Mouse (Mus musculus) erythroid progenitor cell, adult 5-6 weeks (primary cell): ENCODE results near the gene Ccdc13. TPM values are rescaled to one million over a fixed set of nuclear protein-coding genes. Genes with fewer than 3 reads are reported as not detected.
A peak's percentile ranks its signal among the peaks of the same experiment; 100 is the strongest.

Experiments used
- ATAC-seq: replicated peaks from 2 replicates; pipeline ENCODE4 v1.8.0; 2016; ENCODE audit warnings: moderate number of reproducible peaks, mild to moderate bottlenecking, moderate TSS enrichment, inconsistent platforms; ENCODE audit not compliant: poor library complexity, low FRiP score, severe bottlenecking
- total RNA-seq, 2 experiments: library from RNA; stranded (forward) in 1 of 2; stranded (reverse) in 1 of 2; fragments of 150-400 nt in 1 of 2; fragments of 186-747, 209-891 nt in 1 of 2; gene quantifications; 2 replicates each; pipeline versions ENCODE4 v1.2.3 to v1.2.4; 2015 to 2017; ENCODE audit warnings: low replicate concordance in 2 of 2

Gene Ccdc13
- total RNA-seq, 2 experiments from 2014 or later: not detected

DNA sequence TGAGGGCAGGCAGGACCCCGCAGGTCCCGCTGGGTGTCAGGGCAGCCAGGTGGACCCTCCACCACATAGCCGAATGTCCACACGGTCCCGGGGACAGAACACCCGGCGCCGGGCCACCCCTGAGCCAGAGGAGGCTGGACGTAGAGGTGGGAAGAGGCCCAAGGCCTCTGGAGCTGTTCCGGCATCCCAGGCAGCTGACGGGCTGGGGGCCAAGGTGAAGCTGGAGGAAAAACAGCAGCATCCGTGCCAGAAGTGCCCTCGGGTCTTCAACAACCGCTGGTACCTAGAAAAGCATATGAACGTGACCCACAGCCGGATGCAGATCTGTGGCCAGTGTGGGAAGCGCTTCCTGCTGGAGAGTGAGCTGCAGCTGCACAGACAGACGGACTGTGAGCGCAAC is 75.5 kb downstream of the Ccdc13 start:
- ATAC-seq: no peak

DNA sequence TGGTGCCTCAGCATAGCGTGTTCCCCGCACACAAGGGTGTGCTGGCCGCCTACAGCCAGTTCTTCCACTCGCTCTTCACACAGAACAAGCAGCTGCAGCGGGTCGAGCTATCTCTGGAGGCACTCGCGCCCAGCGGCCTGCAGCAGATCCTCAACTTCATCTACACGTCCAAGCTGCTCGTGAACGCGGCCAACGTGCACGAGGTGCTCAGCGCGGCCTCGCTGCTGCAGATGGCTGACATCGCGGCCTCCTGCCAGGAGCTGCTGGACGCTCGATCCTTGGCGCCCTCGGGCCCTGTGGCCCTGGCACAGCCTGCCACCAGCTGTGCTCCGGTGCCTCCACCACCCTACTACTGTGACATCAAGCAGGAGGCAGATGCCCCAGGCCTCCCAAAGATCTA is 76.5 kb downstream of the Ccdc13 start:
- no peak for ATAC-seq

DNA sequence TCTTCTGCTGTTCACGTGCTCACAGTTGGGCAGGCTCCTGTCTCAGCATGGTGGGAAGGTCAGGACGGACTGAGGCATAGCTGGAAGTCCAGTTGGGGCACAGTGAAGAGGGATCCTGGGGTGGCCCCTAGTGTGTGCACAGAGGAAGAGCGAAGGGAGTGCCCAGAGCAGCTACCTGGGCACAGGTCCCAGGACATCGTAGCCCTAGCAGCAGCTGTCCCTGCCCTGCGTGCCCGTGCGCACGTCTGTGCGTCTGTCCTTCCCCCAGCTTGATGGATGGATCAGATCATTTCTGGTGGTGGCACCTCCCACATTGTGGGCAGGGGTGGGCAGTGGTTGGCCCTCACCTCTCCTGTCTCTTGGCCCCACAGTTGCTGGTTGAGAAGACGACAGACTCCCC is 77.0 kb downstream of the Ccdc13 start:
- ATAC-seq: no peak

DNA sequence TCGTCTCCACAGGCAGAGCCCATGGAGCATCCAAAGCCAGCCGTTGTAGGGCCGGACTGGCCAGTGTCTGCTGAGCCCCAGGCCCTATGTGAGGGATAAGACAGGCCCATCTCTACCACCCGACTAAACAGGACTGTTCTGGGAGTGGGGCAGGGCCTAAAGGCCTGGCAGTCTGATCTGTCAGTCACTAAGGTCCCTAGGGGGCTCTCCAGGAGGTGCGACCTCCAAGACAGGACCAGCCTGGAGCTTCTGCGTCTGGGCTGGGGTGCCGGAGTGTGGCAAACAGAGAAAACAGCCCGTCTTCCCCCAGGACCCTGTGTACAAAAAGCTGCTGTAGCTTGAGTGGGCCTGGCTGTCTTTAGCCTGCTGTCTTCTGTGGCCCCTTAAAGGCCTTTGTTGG is 77.5 kb downstream of the Ccdc13 start:
- ATAC-seq: no peak

DNA sequence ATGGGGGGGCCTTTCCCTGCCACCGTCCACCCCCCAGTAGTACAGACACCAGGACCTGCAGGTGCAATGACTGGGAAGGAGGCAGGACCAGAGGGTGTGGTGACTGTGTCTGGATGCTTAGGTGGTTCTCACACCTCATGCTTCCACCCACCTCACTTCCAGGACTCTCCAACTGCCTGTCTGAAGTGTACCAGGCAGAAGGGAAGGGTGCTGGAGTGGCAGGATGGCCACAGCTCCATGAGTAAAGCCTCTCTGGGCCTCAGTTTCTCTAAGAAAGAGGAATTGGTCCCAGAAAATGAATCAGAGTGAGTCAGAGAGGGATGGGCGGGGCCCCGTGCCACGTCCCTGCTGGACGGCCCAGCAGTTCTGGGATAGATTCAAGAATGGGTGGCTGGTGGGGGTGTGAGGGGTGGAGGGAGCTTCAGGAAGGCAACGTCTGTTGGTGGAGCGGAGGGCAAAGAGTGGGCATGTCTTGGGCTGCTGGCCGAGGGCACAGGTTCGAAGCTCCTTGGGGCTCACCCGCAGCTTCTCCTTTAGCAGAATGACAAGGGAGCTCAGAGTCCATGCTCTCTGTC is 78.1 kb downstream of the Ccdc13 start:
- ATAC-seq: no peak

DNA sequence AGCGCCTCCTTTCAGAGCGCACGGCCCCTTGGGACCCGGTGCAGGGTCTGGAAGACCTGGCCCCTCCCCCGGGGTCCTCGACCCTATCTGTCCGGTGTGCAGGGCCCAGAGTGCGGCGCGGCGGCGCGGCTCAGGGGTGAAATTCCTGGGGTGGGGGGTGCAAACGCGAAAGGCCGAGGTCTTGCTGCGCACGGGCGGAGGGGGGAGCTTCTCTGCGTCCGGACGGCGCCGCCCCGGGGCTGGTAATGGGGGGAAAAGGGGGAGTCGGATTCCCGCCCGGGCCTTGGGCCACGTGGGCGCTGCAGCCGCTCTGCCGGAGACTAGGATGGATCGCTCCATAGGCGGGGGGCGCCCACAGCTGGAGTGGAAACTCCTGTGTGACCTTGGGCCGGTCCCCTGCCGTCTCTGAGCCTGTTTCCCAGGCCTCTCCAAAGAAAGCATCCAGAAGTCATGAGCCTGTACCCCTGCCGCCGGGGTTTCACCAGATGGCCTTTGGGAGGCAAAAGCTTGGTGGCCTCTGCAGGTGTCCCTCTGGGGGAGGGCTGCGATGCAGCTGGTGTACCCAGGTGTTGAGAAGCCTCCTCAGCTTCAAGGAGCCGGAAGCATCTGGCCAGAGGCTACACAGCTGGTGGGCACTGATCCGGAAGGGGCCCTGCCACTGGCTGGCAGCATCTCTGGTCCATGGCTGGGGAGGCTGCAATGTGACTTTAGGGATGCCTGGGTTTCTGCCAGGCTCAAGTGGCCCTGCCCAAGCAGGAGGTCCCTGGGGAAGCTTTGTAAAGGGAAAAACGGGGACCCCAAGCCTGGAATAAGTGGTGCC is 78.8 kb downstream of the Ccdc13 start:
- ATAC-seq: no peak

DNA sequence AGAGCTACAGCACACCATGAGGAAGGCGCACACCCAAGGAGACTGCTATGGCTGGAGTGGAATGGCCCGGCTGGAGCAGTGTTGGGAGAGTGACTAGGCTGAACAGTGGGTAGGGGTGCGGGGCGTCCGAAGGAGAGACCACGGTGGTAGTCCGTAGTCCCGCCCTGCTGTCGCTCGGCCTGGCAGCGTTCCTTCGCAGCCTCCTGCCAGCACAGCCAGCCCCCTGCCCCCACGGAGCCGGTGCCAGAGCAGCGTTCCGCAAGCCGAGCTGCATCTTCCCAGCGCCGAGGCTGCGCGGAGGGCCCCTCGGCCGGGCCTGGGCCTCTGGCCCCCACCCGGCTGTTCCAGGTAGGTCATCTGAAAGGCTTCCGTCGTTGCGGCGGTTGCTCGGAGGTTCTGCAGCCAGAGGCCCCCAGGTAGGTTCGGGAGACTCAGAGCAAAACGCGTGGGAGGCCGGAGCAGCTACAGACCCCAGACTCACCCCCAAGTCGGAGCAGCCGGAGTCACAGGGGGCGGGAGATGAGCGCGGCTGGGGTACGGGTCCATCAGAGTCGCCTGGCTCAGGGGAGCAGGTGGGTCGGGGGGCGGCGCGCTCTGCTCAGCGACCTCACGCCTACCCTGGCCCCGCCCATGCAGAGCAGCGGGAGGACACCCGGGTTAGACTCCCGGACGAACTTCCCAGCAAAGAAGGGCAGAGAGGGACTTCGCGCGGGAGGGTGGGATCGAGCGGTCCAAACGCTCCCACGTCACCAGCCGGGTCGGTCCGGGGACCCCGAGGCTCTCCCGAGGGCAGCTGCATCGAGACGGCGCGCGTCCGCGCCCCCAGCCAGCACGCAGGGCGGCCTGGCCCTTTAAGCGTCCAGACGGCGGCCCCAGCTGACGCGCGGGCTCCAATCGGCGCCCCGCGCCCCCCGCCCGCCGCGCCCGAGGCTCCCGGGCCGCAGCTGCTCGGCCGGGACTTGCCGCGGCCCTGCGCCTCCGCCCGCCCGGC is 79.9 kb downstream of the Ccdc13 start, which contains the start of gene Zfp651:
TSS of gene Zfp651 (plus strand) at position 240 of the 991 bp plus-strand sequence.
- ATAC-seq: no peak

DNA sequence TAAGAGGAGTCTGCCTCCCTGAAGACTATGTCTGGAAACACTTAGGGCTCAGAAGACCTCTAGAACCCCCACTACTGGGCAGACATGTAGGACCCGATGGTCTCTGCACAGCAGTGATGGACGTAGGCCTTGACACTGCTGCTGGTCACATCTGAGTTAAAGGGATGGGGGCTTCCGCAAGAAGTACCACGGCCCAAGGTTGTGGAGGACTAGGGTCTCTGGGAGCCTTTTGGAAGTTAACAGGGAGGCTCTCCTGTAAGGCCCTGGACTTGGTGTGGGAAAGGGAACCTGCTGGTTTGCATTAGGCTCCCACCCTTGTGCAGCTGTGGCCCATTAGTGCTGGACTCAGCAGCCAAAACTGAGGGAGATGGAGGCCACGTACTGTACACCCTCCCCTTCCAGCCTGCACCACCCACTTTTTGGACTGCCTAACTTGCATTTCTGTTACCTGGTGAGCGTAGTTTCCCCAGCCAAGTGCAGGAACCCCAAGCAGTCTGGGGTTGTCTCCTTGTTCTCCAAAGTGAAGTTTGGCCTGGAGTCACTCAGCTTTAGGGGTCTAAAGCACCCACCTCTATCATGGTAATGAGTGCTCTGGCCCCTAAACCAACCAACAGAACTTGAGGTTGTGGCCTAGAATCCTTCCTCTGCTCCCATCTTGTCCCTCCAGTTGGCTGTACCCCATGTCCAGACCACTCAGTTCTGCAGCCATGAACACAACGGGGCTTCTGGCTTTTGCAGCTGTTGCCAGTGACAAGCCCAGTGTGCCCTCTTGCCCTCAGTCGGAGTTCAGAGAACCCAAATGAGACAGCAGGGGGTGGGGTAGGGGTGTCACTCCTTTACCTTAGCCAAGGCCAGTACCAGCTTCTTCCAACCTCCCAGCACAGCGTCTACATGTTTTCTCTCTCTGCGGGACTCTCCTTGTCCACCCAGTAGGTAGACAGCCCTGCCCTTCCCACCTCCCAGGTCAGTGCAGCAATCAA is 81.1 kb downstream of the Ccdc13 start:
- ATAC-seq: 0 out of 2 replicates have a peak, but pooled peaks have one; percentile 6

DNA sequence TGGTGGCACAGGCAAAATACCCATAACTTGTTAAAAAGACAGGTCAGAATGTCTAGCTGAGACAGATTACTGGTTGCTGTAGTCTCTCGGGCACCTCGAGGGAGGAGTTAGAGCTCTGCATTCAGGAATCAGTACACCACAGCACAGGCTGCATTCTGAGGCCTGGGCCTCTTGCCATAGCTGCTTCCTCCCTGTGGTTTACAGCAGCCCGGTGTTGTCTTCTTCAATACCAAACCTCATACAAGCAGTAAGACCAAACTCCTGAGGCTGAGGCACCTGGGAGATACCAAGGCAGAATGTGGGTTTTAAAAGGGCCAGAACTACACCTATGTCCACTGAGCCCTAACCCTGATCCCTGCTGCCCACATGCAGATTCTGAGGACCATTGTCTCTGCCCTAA is 81.8 kb downstream of the Ccdc13 start:
- no peak for ATAC-seq

DNA sequence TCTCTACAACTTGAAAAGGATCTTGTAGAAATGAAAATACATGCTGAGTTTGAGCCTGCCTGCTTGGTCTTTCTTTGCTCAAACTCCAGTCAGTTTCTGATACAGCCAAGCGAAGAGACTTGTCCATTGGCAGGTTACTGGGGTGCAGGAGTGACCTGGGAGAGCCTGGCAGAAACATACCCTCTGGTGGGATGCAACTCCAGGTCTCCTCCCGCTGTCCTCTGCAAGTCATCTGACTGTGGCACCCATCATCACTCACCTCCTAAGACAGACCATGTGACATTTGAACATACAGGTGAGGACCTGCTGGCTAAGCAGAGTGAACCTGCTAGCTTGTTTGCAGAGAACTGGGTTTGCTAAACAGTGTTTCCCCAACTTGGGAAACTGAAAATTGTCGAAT is 82.5 kb downstream of the Ccdc13 start:
- ATAC-seq: no peak

DNA sequence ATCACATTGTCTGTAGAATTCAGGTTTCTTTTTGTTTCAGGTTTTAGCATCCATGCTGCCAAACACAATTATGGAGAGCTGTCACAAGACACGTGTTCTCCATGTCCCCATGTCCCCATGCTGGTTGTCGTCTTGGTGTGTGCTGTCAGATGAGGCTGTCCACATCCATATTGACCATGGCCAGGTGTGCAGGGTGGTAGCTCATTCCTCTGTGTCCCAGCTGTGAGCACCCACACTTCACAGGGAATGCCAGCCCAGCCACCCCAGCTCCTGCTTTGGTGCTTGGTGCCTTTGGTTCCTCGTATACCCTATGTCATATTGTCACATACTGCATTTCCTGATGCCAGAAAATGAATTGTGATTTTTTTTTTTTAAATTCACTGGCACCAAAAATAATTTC is 84.6 kb downstream of the Ccdc13 start:
- ATAC-seq: no peak

DNA sequence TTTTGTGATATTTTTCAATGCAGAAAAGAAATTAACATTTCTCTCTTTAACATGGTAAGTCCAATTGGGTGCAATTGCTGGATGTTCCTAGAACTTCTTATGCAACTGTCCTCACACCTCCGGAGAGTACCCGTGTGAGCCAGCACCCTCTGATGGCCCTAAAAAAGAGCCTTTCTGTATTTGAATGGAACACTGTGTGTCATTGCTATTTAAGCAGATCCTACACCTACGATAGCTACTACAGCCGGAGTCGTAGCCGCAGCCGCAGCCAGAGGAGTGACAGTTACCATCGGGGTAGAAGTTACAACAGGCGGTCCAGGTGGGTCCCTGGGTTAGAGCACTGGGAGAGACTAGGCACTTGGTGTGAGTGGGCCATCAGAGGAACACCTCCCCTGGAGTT is 86.5 kb downstream of the Ccdc13 start:
- no peak for ATAC-seq

Other genes starting within 250 kb of the Ccdc13 start
- gene Lyzl4, start 197.4 kb downstream of the Ccdc13 start, total RNA-seq (2015; ENCODE audit: low replicate concordance): not detected in 2 replicates
- gene Lyzl4, start 197.4 kb downstream of the Ccdc13 start, total RNA-seq (2017; ENCODE audit: low replicate concordance): not detected in 2 replicates
- gene Vipr1, start 196.7 kb downstream of the Ccdc13 start, total RNA-seq (2015; ENCODE audit: low replicate concordance): 0.36 TPM in 1 of 2 replicates, not detected in the other
- gene Vipr1, start 196.7 kb downstream of the Ccdc13 start, total RNA-seq (2017; ENCODE audit: low replicate concordance): 0.64 TPM in 1 of 2 replicates, not detected in the other
- gene Sec22c, start 134.0 kb downstream of the Ccdc13 start, total RNA-seq (2015; ENCODE audit: low replicate concordance): 4.3 and 5.9 TPM in 2 replicates
- gene Sec22c, start 134.0 kb downstream of the Ccdc13 start, total RNA-seq (2017; ENCODE audit: low replicate concordance): 2.6 and 4.8 TPM in 2 replicates
- 8.8 and 47.2 TPM in 2 replicates for gene Ss18l2, start 129.1 kb downstream of the Ccdc13 start, total RNA-seq (2015; ENCODE audit: low replicate concordance)
- gene Ss18l2, start 129.1 kb downstream of the Ccdc13 start, total RNA-seq (2017; ENCODE audit: low replicate concordance): 17.2 and 52.3 TPM in 2 replicates
- 225 and 240 TPM in 2 replicates for gene Nktr, start 120.3 kb downstream of the Ccdc13 start, total RNA-seq (2015; ENCODE audit: low replicate concordance)
- 322 and 375 TPM in 2 replicates for gene Nktr, start 120.3 kb downstream of the Ccdc13 start, total RNA-seq (2017; ENCODE audit: low replicate concordance)
- 1.1 TPM in 1 of 2 replicates, not detected in the other for gene Zfp651, start 80.1 kb downstream of the Ccdc13 start, total RNA-seq (2015; ENCODE audit: low replicate concordance)
- 0.77 TPM in 1 of 2 replicates, not detected in the other for gene Zfp651, start 80.1 kb downstream of the Ccdc13 start, total RNA-seq (2017; ENCODE audit: low replicate concordance)
- gene Klhl40, start 61.9 kb downstream of the Ccdc13 start, total RNA-seq (2015; ENCODE audit: low replicate concordance): not detected in 2 replicates
- gene Klhl40, start 61.9 kb downstream of the Ccdc13 start, total RNA-seq (2017; ENCODE audit: low replicate concordance): not detected in 2 replicates
- not detected in 2 replicates for gene Hhatl, start 47.0 kb downstream of the Ccdc13 start, total RNA-seq (2015; ENCODE audit: low replicate concordance)
- not detected in 2 replicates for gene Hhatl, start 47.0 kb downstream of the Ccdc13 start, total RNA-seq (2017; ENCODE audit: low replicate concordance)
- 23.4 and 24.3 TPM in 2 replicates for gene Higd1a, start 18.9 kb upstream of the Ccdc13 start, total RNA-seq (2015; ENCODE audit: low replicate concordance)
- gene Higd1a, start 18.9 kb upstream of the Ccdc13 start, total RNA-seq (2017; ENCODE audit: low replicate concordance): 11.7 and 19.4 TPM in 2 replicates
- gene Ackr2, start 58.9 kb upstream of the Ccdc13 start, total RNA-seq (2015; ENCODE audit: low replicate concordance): not detected in 2 replicates
- gene Ackr2, start 58.9 kb upstream of the Ccdc13 start, total RNA-seq (2017; ENCODE audit: low replicate concordance): not detected in 2 replicates
- gene Cyp8b1, start 76.8 kb upstream of the Ccdc13 start, total RNA-seq (2015; ENCODE audit: low replicate concordance): not detected in 2 replicates
- gene Cyp8b1, start 76.8 kb upstream of the Ccdc13 start, total RNA-seq (2017; ENCODE audit: low replicate concordance): not detected in 2 replicates
- not detected in 2 replicates for gene Fam198a, start 111.5 kb upstream of the Ccdc13 start, total RNA-seq (2015; ENCODE audit: low replicate concordance)
- not detected in 2 replicates for gene Fam198a, start 111.5 kb upstream of the Ccdc13 start, total RNA-seq (2017; ENCODE audit: low replicate concordance)
- gene Pomgnt2, start 157.6 kb upstream of the Ccdc13 start, total RNA-seq (2015; ENCODE audit: low replicate concordance): not detected in 2 replicates
- gene Pomgnt2, start 157.6 kb upstream of the Ccdc13 start, total RNA-seq (2017; ENCODE audit: low replicate concordance): 0.64 TPM in 1 of 2 replicates, not detected in the other